Mouse (Mus musculus) NIH3T3 (cell line): Measurements from ENCODE around the gene Elf2.
A peak's percentile ranks its signal among the peaks of the same experiment; 100 is the strongest.
"Not testable (repeated sequence)": the region's sequence is repeated elsewhere in the genome, so short reads cannot be mapped to it uniquely, and the experiment has no call there.

Experiments
- DNase-seq: peaks from one replicate; pipeline ENCODE4 v3.0.0-alpha.2; 2012; ENCODE audit warnings: low read depth

Elf2 gene

GRCm38 (mm10) chr3:51233474-51233873 is 107.0 kb downstream of the Elf2 start:
- DNase-seq: no peak

- no peak for DNase-seq
Observed at GRCm38 (mm10) chr3:51232205-51232910, 108.1 kb downstream of the Elf2 start.

GRCm38 (mm10) chr3:51231499-51231898 is 109.0 kb downstream of the Elf2 start:
- DNase-seq: no peak

GRCm38 (mm10) chr3:51230886-51231285 is 109.6 kb downstream of the Elf2 start:
- no peak for DNase-seq

GRCm38 (mm10) chr3:51230146-51230835 is 110.2 kb downstream of the Elf2 start:
- DNase-seq: no peak

- no peak for DNase-seq
Observed at GRCm38 (mm10) chr3:51229226-51229625, 111.2 kb downstream of the Elf2 start.

GRCm38 (mm10) chr3:51228821-51229205 is 111.7 kb downstream of the Elf2 start:
- no peak for DNase-seq

GRCm38 (mm10) chr3:51228038-51228820 is 112.2 kb downstream of the Elf2 start:
- DNase-seq: peak; percentile 64

- no peak for DNase-seq
Observed at GRCm38 (mm10) chr3:51226601-51227000, 113.9 kb downstream of the Elf2 start.

GRCm38 (mm10) chr3:51225979-51226378 is 114.5 kb downstream of the Elf2 start:
- no peak for DNase-seq

- DNase-seq: no peak
Observed at GRCm38 (mm10) chr3:51225226-51225750, 115.2 kb downstream of the Elf2 start.

GRCm38 (mm10) chr3:51224363-51225225 is 115.9 kb downstream of the Elf2 start, which contains the start of gene Noct:
Gene Noct (plus strand): TSS chr3:51224447.
- peak; percentile 91 for DNase-seq

GRCm38 (mm10) chr3:51223556-51223955 is 116.9 kb downstream of the Elf2 start:
- DNase-seq: no peak

- peak; percentile 80 for DNase-seq
Observed at GRCm38 (mm10) chr3:51222834-51223460, 117.5 kb downstream of the Elf2 start.

GRCm38 (mm10) chr3:51222302-51222701 is 118.2 kb downstream of the Elf2 start:
- DNase-seq: peak; percentile 62

GRCm38 (mm10) chr3:51221847-51222246 is 118.6 kb downstream of the Elf2 start:
- DNase-seq: no peak

- DNase-seq: no peak
Observed at GRCm38 (mm10) chr3:51220846-51221245, 119.6 kb downstream of the Elf2 start.

- no peak for DNase-seq
Observed at GRCm38 (mm10) chr3:51219213-51219612, 121.2 kb downstream of the Elf2 start.

GRCm38 (mm10) chr3:51218385-51218784 is 122.1 kb downstream of the Elf2 start:
- not testable (repeated sequence) for DNase-seq

GRCm38 (mm10) chr3:51216351-51216750 is 124.1 kb downstream of the Elf2 start:
- not testable (repeated sequence) for DNase-seq

GRCm38 (mm10) chr3:51215681-51216080 is 124.8 kb downstream of the Elf2 start:
- no peak for DNase-seq
